Mouse (Mus musculus) heart, postnatal 0 days (tissue): ENCODE results near the gene Vwa8.

Experiments used
- CTCF ChIP-seq: IDR thresholded peaks from 2 replicates; pipeline ENCODE4 v1.5.1; 2016; ENCODE audit warnings: antibody characterized with exemption, control low read depth, low read depth
- EP300 ChIP-seq: IDR thresholded peaks from 2 replicates; pipeline ENCODE4 v1.6.1; 2016; ENCODE audit warnings: antibody characterized with exemption, low read depth

- TF ChIP-seq CTCF = no peak
- no peak for TF ChIP-seq EP300
These were observed 288.2 kb downstream of the Vwa8 start for GRCm38 (mm10) chr14:79137100-79137499.
